Mouse (Mus musculus) A20 (cell line): ENCODE measurements around the gene Zbtb46.

ENCODE experiments used
- DNase-seq: peaks from one replicate; pipeline ENCODE4 v3.0.0-alpha.2; 2011; ENCODE audit warnings: low read depth, low spot score

Zbtb46 gene

DNA sequence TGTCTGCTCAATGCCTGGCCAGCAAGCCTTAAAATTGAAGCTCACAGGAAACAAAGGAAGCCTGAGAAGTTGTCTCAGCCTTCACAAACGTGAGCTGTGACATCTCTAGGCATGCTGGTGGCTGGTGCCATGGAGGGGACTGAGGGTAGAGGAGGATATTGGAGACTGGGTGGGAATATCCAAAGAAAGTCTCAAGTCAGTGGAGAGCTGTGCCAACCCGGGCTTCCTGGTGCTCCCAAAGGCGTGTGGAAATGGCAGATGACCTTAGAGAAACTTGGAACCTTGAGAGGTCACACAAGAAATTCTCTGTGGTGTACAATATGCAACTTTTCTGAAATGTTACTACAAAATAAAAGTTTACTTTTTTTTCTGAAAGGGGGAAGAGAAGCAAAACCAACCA is 6.2 kb upstream of the Zbtb46 start:
- no peak for DNase-seq

DNA sequence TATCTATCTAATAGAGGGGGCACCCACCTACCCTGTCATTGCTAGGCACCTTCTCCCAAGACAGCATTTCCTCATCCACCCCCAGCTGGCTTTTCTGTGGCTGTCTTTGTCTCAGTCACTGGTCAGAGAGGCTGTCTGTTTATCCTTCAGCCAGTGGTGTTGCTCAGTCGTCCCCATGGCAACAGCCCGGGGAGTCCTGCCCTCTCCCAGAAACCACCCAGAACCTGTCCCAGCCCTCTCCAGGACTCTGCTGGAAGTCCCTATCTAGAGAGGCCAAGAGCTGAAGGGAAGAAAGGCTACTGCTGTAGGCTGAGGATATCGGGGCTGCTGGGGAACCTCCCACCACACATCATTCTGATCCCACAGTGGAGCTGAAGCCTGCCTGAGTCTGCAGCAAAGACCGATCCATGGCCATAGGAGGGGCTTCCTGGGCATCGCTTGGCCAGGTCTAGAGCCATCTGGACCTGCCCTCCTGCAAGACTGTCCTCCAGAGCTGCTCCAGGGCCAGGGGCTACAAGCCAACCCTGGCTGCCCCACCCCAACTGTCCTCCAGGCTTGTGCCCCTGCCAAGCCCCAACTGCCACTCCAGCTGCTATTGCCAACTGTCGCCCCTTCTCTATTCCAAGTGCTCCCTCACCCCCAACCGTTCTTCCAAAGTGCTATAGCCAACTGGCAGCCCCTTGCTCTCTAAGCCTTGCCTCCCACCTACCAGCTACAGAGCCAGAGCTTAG is 3.9 kb upstream of the Zbtb46 start:
- no peak for DNase-seq

GRCm38 (mm10) chr2:181462604-181463003 is 3.4 kb upstream of the Zbtb46 start:
- DNase-seq = no peak

GRCm38 (mm10) chr2:181461536-181462100 is 2.4 kb upstream of the Zbtb46 start:
- DNase-seq = no peak

GRCm38 (mm10) chr2:181459673-181460621 is 721 bp upstream of the Zbtb46 start:
- DNase-seq = peak; percentile 24

DNA sequence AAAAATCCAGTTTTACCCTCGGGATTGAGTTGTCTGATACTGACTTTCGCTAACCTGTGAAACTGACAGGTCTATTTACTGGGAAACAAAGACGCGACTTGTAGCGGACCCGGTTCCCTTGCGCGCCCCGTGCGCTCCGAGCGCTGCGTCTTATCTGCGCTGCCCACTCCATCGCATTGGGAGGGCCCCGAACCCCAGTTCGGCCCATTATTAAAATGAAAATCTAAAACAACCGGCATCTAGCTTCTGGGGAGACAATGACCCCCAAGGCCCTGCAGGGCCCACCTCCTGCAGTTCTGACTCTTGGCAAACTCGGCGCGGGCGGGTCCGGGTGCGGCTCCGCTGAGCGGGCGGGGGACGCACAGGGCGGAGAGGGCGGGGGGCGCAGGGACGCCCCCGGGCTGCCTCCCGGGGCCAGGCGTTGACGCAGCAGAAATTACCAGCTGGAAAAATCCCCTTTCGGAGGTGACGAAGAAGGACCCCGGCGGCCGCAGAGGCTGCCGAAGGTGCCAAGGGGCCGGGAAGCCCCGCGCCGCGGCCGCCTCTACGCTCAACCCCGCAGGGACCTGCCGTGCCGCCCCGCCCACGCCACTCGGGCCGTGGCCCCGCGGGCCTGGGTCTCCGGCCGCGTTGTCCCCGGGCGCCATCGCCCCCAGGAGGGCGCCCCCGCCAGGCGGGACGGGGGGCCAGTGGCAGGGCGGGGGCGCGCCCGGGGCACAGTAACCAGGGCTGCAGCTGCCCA is 644 bp downstream of the Zbtb46 start:
- peak; percentile 43 for DNase-seq

DNA sequence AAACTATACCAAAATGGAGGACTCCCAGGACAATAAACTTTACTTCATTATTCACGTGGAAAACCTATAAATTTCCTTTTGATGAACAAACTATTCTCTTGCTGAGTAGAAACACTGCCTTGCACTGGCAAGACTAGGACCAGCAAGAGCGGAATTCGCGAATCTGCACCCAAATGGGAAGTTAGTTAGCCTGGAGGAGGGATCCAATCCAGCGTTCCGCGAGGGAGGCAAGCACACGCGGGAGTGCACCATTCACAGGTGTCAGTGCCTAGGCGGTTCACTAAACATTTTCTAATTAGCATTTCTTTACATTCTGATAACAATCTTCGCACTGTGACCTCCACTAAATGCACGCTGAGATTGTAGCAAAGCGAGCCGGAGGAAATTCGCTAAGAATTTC is 1.4 kb downstream of the Zbtb46 start:
- DNase-seq = no peak

- no peak for DNase-seq
Measured at GRCm38 (mm10) chr2:181455899-181456298, 3.3 kb downstream of the Zbtb46 start.

DNA sequence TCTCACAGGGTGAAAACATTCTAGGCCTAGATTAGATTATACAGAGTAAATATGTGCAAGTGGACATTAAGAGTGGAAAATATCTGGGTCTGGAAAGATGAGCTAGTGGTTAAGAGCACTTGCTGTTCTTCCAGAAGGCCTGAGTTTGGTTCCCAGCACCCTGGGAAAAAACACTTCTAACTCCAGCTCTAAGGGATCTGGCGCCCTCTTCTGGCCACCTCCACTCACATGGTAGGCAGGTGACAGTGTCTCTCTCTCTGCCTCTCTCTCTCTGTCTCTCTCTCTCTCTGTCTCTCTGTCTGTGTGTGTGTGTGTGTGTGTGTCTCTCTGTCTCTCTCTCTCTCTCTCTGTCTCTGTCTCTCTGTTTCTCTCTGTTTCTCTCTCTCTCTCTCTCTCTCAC is 6.0 kb downstream of the Zbtb46 start:
- peak; percentile 29 for DNase-seq

GRCm38 (mm10) chr2:181452181-181452580 is 7.0 kb downstream of the Zbtb46 start:
- no peak for DNase-seq

DNA sequence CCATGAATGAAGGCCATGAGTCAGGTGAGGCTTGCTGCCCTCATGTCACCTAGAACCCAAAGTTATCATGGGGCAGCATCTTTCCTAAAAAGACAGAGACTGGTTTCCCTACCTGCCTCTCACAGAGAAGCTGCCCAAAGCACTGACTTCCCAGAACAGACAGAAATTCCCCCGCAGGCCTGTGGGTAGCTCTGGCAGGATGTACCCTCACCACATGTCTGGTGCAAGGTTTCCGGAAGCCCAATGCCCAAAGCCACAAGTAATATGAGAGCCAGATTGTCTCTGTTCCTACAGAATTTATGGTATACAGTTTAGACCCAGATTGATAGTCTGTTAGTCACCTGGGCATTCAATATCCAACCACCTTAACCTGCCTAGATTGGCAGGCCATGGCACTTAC is 16.2 kb downstream of the Zbtb46 start:
- no peak for DNase-seq

- no peak for DNase-seq
Measured at GRCm38 (mm10) chr2:181438176-181438575, 21.1 kb downstream of the Zbtb46 start.

- peak; percentile 68 for DNase-seq
Measured at GRCm38 (mm10) chr2:181436246-181436645, 23.0 kb downstream of the Zbtb46 start.

DNA sequence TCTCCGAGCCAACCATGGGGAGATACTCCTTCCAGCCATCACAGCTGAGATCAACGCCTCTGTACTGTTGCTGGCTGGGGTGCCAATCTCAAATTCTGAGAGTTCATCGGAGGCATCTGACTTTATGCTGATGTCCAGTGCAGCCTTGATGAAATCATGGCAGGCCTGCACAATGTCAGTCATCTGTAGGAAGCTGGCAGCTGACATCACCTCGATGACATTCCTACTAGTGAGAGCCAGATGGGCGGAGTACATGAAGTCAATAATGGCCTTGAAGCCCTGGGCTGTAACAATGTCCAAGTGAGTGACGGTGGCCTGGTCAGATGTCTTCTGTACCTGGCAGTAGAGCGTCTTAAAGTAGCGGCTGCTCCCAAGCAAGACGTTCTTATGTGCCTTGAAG is 35.4 kb downstream of the Zbtb46 start:
- no peak for DNase-seq

- DNase-seq = no peak
Measured at GRCm38 (mm10) chr2:181420903-181421638, 38.2 kb downstream of the Zbtb46 start.

GRCm38 (mm10) chr2:181420426-181420825 is 38.8 kb downstream of the Zbtb46 start:
- no peak for DNase-seq

DNA sequence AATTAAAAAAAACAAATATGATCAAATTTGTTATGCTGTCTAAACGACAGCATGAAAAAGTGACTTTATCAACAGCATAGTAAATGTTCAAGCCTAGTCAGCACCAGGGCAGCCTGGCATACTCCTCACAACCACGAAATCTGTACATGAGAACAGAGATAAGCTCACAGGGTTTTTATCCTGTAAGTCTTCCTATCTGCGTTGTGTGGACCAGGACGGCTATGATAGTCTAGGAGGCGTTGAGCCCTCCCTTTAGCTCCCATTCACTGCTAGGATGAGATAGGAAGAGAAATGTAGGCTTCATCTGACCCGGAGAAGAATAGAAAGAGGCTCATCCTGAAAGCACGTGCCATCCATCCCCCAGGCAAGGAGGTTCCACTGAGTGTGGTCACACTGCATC is 39.9 kb downstream of the Zbtb46 start:
- no peak for DNase-seq

- no peak for DNase-seq
Measured at GRCm38 (mm10) chr2:181415945-181416344, 43.3 kb downstream of the Zbtb46 start.

DNA sequence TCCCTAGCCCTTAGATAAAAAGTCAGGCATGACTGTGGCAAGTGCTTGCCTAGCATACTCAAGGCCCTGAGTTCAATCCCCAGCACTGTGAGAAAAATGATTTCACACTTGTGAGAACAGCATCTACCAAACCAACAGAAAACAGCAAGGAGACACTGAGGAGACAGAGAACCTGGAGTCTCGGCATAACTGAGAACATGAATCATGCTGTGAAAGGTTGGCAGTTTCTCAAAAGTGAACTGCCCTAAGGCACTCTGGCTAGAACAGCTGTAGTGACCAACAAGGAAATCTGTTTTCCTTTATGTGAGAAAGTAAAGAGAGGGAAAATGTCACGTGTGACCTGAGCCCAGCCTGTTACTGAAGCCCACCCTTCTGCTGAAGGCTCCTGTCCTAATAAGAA is 46.1 kb downstream of the Zbtb46 start:
- no peak for DNase-seq

DNA sequence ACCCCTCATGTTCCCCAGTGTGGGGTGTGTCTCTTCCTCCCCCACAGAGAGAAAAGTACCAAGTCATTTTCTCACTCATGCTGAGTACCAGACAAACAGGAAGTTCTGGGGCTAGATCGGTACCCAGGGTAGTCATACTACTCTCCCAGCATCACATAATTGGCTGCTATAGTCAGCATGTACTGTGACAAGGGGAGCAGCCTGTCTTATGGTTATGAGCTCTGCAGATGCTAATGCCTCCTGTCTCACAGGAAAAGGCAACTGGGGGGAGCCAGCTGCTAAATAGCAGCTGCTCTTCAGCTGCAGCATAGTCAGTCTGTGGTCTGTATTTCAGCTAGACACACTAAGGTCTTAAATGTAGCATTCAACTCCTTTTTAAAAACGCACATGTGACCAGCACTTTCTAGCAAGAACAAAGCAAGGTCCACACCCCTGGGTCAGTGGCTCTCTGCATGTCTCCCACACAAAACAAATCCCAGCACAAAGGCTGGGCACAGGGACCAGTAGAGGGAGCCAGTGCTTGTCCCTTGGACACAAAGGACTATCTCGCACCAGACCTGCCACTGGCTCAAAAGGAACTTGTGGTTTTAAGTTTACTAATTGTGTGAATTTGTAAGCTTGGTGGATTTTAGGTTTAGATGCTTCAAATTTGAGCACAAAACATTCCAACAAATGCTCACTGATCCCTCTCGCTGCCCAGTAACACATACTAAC is 48.3 kb downstream of the Zbtb46 start:
- peak; percentile 81 for DNase-seq
